Mouse (Mus musculus) Muller cell, postnatal 12 days (primary cell): Measurements from ENCODE around the gene Slco3a1.

Experiments
- DNase-seq: peaks from one replicate; pipeline ENCODE4 v3.0.0-alpha.2; 2015; ENCODE audit errors: inconsistent ontology term

Slco3a1 gene

DNA sequence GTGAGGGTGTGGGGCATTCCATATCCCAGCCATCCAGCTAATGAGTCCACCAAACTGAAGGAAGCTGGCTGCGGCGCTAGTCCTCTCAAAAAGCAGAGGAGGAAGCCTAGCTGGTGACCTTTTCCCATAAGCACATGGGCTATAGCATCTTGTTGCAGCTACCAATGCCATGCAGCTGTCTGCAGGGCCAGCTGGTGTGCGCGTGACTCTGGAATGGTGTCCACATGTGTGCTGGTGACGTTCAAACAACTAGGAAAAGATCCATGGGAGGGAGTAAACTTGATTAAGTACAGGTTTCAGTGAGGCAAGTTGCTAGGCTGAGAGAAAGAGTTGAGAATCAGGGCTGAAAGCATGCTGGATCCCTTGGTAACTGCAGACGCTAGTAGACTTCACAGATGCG, 201.3 kb downstream of the Slco3a1 start:
- no peak for DNase-seq

- DNase-seq, result no peak
Measured at GRCm38 (mm10) chr7:74348318-74348890, 206.2 kb downstream of the Slco3a1 start.

- peak; percentile 64 for DNase-seq
Measured at GRCm38 (mm10) chr7:74347026-74347425, 207.6 kb downstream of the Slco3a1 start.

- DNase-seq, result peak; percentile 56
Measured at GRCm38 (mm10) chr7:74346451-74346850, 208.1 kb downstream of the Slco3a1 start.

DNA sequence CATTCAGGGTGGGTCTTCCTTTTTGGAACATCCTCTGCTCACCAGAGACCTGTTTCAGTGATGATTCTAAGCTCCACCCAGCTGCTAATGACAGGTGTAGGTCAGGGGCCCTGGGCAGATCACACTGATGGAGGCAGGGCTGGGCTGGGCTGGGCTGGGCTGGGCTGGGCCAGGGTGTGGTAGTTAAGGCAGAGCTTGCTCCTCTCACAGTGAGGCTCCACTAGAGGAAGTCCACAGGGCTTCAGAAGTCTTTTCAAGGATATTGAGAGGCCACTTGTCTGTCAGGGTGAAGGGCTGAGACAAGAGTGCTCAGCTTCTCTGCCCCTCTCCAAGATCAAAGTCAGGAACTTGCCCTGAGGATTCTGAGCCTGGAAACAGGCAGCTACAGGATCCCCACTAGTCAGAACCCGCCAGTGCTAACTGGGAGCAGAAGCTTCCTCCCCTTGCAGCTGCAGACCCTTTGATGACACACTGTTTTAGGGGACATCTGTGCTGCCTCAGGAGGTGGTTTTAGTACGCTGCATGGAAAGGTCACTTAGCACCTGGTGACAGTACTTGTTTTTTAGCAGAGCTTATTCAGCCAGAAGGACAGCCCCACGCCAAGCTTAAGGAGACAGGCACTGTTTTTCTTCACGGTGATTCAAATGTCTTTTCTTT, 213.3 kb downstream of the Slco3a1 start:
- no peak for DNase-seq

DNA sequence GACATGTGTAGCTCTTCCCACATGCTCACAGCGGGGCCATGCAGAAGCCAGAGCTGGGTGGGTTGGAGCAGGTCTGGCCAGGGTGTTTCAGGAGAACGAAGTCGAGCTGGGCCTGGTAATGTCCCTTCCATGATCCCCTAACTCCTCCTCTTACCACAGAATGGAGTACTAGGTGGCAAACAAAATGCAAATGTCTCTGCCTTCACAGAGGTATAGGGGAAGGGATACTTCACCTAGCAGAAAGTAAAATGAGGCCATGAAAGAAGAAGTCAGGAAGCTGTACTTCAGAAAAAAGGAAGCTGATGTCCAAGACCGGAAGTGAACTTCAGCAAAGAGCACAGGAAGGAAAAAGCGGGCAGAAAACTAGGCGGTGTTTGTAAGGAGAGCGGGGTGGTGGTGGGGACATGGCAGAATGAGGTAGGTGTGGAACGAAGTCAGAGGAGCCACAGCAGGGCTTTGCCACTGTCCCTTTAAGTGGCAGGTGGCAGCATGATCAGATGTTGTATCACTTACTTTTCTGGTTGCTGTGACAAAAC, 214.1 kb downstream of the Slco3a1 start:
- DNase-seq, result no peak

GRCm38 (mm10) chr7:74337677-74338420, 216.7 kb downstream of the Slco3a1 start:
- no peak for DNase-seq

- no peak for DNase-seq
Measured at GRCm38 (mm10) chr7:74332323-74332722, 222.3 kb downstream of the Slco3a1 start.

GRCm38 (mm10) chr7:74330858-74331726, 223.5 kb downstream of the Slco3a1 start:
- DNase-seq, result no peak

- no peak for DNase-seq
Measured at GRCm38 (mm10) chr7:74330117-74330857, 224.3 kb downstream of the Slco3a1 start.

- DNase-seq, result no peak
Measured at GRCm38 (mm10) chr7:74329004-74329403, 225.6 kb downstream of the Slco3a1 start.

DNA sequence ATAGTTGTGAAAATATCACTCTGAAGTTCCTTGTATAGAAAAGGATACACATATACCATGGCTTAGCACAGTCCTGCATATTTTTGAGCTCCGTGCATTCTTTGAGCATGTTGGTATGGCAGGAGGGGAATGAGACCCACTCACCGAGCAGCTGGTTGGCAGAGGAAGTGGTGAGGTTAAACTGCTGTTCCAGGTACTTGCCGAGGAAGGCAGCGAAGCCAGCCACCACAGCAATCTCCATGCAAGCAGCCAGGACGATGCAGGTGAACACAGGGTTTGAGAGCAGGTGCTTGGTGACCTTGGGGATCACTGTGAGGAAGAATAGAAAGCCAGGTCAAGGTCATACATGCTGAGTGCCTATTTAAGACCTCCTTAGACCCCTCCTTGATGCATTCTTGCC, 226.9 kb downstream of the Slco3a1 start:
- DNase-seq, result no peak

GRCm38 (mm10) chr7:74325052-74325451, 229.5 kb downstream of the Slco3a1 start:
- no peak for DNase-seq

DNA sequence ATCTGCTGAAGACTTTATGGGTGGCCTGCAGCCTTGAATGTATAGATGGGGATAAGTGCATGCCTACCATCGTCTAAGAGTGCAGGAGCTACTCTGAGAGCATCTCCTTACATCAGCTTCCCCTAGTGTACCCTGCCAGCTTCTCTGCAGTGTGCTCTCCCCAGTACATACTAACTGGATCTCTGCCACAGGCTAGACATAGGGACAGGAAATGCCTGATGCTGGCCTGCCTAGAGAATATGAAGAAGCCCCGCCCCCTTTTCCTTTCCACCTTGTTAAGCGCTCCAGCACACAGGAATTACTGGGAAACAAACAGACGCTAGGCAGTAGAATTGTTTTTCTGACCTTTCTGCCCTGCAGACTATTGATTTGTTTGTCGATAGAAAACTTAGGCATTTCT, 230.9 kb downstream of the Slco3a1 start:
- DNase-seq, result peak; percentile 5

GRCm38 (mm10) chr7:74323194-74323593, 231.4 kb downstream of the Slco3a1 start:
- no peak for DNase-seq

GRCm38 (mm10) chr7:74320635-74321034, 233.9 kb downstream of the Slco3a1 start:
- DNase-seq, result no peak

DNA sequence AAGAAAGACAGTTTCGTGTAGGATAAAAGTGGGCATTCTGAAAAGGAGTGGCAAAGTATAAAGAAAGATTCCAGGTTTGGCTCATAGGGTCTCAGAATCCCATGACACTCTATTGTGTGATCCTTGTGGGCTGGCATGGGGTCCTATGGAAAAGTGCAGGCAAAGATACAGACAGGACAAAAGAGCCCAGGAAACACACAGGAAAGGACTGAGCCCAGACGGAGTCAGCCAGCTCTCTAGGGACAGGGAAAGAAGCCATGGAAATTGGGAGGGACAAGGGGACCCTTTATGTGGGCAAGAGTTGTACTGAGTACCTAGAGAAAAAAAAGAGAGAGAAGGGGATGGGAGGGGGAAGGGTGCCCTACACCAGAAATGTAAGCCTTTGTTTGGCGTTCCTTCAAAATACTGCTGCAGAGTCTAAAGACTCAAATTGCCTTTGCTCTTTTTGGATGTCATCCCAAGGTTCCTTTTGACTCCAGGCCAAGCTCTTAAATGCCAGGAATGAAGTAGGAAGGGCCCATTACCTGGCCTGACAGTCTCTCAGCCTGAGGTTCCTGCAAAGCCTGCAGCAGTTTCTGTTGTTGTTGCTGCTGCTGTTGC, 238.6 kb downstream of the Slco3a1 start:
- peak; percentile 22 for DNase-seq

DNA sequence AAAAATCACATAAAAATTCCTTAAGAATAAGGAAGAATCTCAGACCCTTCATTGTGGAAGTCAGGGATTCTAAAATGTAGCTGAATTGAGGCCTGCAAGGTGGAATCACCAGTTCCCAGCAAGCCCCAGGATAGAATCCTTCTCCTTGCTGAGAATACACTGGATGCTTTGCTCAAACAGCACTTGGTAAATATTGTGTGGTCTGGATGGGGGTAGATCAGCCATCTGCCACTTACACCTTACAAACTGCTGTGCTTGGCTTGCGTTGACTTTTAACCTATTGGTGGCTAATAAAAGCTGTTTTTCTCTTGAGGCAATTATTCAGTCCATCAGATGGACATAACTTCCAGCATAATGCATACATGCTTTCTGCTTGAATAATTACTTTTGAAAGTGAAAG, 240.3 kb downstream of the Slco3a1 start:
- DNase-seq, result no peak

DNA sequence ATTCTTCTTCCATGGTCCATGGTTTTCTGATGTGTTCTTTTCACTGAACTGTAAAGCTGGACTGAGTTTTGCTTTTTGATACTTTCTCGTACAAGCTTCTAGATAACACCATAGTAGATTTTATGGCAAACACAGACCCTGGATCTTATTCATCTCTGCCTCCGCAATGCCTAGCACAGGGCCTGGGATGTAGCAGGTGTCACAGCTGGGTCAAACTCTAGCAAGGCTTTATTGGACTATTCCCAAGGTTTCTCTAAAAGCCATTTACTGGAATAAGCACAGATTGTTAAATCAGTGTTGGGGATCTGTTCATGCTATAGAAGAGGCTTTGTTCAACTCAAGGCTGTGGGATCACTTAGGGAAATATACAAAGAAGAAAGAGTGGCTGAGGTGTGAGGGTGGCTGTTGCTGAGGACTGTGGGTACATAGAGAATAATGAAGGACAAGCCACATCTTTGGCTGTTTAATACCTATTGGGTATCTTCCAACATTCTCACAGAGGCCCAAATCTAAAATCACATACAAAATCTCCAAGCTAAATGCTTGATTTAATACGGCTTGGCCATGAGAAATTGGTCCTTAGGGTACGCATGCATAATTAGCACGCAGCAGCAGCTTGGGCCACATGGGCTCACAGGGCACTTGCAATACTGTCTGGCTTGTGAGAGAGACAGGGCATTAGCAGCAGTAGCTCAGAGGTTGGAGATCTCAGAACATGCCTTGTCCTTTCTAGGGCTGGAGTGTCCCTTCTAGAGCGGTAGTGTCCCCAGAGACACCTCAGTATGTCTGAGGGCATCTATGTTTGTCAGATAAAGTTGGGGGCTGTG, 241.1 kb downstream of the Slco3a1 start:
- no peak for DNase-seq

DNA sequence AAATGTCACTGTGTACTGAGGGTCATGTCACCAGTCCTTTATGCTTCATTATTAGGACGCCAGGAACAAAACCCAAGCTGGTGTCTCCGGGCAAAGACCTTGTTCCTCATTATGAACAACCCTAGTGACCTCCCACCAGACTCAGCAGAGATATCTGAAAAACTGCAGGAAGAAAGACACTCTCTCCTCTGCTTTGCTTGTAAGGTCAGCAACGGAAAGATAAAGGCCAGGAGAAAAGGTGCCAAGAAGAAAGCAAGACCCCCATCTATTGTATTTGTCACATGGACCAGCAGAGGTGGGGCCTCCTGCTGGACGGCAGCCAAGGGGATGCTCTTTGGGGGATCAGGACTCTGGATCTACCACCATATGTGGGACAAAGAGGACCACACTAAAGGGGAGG, 243.0 kb downstream of the Slco3a1 start:
- no peak for DNase-seq
